Mouse (Mus musculus): ENCODE measurements around the gene Ly6g6f.
"Not testable (repeated sequence)": the region's sequence is repeated elsewhere in the genome, so short reads cannot be mapped to it uniquely, and the experiment has no call there.

The Ly6g6f gene

DNA sequence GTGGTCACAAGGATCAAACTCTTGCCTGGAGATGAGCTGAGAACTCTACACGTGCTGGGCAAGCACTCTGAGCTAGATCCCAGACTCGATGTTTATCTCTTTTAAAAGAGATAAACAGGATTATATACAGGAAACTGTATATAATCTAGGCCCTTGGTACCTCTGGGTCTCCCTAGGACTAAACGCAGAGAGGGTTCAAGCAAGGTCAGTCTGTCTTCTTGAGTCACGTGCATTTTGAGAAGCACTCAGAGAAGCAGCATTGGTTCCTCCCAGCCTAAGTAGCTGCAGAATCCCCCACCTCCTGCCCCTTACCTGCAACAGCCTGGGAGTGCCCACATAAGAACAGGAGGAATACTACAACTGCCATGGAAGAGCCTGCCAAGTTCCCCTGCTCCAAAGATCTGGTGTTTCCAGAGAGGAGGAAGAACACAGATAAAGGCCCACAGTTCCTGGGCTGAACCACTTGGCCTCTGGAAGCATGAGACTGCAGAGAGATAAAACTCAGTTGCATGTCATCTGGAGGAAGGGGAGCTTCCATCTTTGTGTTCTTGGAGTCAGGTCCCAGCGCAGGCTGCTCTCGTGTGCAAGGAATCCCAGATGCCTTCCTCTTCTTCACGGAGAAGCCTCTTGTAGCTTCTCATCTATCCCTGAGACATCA lies at the start of gene Ly6g6f:
Ly6g6f (minus strand) TSS at position 403 of the 658 bp plus-strand sequence.
- DNase-seq (ENCODE audit: low spot score): no peak

DNA sequence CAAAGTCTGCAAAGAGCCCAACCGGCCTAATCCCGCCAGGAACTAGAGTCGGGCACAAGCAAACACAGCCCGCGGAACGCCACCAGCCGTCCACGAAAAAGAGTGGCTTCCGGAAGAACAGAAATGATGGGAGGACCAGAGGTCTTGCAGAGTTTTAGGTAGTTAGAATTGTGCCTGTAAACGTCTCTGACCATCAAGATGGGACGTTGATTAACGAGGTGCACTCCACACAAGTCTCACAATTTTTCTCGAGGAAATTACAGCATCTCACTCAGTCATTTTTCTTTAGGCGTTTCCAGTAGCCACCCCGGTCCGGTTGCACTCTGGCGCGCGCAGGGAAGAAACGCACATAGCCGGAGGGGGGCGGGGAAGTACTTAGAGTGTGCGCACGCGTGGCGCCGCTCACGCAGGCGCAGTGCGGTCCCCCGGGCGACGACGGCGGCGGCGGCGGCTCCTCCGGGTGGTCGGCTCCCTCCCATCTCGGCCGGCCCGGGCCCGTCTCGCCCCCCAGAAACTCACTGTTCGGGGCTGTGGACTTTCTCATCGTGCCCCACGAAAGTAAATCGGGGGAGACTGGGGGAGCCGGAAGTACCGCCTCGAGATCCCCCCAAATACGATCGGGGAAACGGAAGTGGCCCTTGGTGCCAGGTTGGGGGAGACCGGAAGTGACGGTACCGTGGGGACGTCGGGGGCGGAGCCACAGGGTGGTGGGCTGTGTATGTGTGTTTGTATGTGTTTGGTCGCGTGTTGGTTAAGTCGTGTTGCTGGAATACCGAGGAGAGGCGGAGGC lies 49.6 kb upstream of the Ly6g6f start, which contains the start of gene Bag6:
Bag6 (plus strand) TSS at position 378 of the 790 bp plus-strand sequence.
- peak; percentile 68 for DNase-seq (ENCODE audit: low spot score)

DNA sequence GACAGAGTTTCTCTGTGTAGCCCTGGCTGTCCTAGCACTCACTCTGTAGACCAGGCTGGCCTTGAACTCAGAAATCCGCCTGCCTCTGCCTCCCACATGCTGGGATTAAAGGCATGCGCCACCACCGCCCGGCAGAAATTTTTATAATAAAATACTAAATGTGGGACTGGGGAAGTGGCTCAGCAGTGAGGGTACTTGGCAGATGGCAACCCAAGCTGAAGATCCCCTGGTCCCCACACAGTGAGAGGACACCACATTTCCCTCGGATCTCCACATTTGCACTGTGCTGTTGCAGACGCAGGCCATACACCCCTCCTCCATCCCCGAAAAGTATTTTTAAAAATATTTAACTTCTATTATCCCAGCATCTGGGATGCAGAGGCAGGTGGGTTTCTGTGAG lies 48.1 kb upstream of the Ly6g6f start:
- DNase-seq (ENCODE audit: low spot score): no peak

DNA sequence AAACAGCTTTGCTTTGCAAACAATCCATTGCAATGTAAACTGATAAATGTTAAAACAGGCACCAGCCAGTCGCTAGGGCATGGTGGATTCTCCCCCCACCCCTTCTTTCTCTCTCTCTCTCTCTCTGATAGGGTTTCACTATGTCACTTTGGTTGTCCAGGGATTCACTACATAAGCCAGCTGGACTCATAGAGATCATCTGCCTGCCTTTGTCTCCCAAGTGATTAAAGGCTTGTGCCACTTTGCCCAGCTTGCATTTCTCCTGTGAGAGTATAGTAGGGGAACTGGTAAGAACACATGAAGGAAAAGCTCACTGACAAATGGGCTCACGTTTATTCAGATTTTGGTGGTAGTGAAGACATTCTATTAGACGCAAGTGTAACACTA lies 46.8 kb upstream of the Ly6g6f start:
- no peak for DNase-seq (ENCODE audit: low spot score)

DNA sequence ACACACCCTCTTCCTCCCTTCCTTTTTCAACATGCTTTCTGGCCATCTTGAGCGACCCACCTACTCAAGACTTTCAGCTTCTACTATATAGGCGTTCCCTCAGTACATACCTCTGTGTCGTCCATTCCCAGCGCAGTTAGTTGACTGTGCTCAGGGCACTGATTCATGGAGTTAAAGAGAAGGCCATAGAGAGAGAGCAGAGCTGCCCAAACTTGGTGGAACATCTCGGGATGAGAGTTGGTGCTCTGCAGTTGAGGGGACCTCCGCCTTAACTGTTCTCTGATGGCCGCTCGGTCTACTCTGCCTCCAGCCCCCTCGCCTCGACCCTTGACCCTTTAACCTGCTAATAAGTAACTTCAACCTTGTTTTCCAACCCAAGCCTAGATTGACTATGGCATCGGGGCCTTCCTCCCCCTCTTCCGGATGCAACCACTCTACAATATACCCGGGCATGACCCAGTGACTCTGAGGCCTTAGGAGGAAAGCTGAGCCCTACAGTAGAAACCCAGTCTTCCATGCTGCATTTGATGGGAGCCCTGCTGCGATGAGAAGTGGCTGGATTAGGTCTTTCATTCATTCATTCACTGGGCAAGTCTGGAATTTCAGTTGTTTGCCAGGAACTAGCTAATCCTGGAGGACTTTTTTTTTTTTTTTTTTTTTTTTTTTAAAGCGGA lies 46.2 kb upstream of the Ly6g6f start, which contains the start of gene Apom:
Apom (minus strand) TSS at position 551 of the 674 bp plus-strand sequence.
- no peak for DNase-seq (ENCODE audit: low spot score)

DNA sequence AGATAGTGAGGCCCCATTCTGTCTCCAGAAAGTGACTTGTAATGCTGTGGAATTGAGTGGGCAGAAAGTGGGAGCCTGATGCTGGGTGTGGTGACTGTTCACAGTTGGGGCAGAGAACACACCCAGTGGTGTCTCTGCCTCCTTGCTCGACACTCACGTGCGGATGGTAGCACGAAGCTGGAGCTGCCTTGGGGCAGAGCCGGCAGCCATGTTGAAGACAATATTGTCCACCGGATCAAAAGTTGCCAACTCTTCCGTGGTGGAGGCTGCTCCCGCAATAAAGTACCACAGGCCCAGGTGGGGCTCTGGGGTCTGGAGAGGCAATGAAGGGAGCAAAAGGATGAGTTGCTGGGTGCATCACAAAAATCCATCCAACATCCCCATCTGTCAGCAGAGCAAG lies 45.6 kb upstream of the Ly6g6f start:
- DNase-seq (ENCODE audit: low spot score): no peak

DNA sequence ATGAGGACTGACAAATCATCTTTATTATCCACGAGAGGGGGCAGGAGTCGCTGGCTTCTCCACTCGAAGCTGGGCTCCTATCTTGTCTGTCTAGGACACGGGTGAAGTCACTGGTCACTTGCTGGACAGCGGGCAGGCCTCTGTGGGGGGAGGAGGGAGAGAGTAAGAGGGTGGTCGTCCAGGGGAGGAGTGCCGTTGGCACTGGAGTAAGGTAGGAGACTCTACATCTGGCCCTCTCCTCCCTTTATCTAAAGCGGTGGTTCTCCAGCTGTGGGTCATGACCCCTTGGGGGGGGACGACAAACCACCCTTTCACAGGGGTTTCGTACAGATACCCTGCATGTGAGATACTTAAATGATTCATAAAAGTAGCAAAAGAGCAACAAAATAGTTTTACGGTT lies 43.6 kb upstream of the Ly6g6f start:
- no peak for DNase-seq (ENCODE audit: low spot score)

DNA sequence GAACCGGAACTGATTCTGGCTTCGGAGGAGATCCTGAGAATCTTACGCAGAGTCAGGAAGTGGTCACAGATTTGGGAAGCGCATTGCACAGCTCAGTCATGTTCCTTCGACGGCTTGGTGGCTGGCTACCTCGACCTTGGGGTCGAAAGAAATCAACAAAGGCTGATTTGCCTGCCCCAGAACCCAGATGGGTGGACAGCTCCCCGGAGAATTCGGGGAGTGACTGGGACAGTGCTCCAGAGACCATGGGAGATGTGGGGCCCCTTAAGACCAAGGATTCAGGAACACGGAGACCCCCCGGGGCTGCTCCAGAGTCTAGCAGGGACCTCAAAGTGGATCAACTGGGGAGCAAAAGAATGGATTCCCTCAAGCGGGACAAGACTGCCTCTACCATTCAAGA lies 41.6 kb upstream of the Ly6g6f start:
- DNase-seq (ENCODE audit: low spot score): no peak

DNA sequence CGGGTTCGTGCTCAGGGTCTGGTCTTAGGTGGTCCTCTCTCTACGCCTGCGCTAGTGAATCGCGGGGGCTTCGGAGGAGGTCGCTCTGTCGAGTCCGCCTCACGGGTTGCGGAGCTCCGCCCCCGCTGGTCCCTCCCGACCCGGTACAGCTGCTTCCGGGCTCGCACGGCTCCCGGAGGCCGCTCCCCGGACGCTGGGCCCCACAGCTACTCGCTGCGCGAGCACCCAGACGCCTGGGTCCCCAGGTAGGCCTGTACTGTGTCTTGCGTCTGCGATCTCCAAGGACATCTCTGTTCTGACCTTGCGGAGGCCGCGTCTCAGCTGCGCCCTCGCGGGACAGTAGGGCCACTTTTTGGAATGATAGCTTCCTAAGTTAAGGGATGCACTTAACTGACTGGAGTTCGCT lies 40.8 kb upstream of the Ly6g6f start, which contains the start of gene D17H6S53E:
D17H6S53E (plus strand) TSS at position 168 of the 406 bp plus-strand sequence.
- no peak for DNase-seq (ENCODE audit: low spot score)

DNA sequence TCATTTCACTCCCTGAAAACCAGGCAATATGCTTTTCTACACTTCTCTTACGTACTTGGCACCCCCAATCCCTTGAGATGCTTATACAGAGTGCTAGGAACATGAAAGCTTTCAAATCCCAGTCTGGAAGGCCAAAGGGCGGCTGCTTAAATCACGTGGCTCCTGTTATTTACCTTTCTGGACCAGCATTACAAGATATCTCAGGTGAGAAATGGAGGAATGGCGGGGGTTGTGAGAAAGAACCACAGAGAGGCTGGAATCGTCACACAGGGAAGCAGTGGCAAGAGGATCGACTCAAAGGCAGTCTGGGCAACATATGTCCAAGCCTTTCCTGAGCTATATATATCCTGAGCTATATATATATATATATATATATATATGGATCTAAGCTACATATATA lies 40.2 kb upstream of the Ly6g6f start:
- DNase-seq (ENCODE audit: low spot score): no peak

DNA sequence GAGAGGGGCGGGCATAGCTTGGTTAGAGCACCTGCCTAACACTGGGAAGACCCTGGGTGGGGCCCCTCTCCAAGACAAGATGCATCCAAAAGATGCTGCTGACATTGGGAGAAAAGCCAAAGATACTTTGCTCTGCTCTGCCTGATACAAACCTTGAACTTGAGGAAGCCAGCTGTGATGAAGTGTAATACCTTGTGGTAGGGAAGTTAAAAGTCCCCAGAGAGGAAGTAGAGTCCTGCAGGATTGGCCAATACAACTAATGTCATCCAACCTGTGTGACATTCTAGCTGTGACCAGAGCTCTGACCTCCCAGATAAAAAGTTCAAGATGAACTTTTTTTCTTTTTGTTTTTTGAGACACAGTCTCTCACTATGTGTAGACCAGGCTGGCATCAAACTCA lies 39.7 kb upstream of the Ly6g6f start:
- DNase-seq (ENCODE audit: low spot score): no peak

DNA sequence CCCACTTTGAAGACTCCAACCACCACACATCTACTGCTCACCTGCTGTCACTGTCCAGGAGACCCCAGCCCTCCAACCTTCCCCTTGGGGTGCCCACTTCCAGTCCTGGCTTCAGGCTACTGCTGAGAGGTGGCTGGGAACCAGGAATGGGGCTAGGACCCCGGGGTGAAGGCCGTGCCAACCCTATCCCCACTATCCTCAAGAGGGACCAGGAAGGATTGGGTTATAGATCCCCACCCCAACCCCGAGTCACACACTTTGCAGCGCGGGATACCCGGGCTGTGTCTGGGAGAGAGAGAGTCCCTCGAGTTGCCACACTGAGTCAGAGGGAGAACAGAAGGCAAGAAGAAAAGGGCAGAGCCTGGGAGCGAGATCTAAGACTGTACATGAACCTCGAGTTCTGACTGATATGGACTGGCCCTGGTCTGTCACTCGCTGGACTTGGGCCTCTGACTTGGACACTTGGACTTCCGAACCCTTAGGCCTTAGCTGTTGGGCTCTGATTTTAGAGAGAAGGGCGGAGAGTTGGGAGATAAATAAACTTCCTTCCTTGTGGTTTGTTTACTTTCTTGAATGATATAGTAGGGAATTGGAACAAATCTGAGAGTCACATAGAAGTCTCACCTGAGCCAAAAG lies 39.0 kb upstream of the Ly6g6f start:
- DNase-seq (ENCODE audit: low spot score): not testable (repeated sequence)

DNA sequence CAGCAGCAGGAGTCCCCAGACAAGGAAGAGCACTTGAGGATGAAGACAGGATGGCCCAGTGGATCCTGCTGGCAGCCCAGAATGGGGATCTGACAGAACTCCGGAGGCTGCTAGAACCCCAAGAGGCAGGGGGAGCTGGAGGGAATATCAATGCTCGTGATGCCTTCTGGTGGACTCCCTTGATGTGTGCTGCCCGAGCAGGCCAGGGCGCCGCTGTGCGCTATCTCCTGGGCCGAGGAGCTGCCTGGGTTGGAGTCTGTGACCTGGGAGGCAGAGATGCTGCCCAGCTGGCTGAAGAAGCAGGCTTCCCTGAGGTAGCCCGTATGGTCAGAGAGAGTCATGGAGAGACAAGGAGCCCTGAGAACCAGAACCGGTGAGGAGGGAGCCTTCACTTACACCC lies 37.9 kb upstream of the Ly6g6f start:
- not testable (repeated sequence) for DNase-seq (ENCODE audit: low spot score)

DNA sequence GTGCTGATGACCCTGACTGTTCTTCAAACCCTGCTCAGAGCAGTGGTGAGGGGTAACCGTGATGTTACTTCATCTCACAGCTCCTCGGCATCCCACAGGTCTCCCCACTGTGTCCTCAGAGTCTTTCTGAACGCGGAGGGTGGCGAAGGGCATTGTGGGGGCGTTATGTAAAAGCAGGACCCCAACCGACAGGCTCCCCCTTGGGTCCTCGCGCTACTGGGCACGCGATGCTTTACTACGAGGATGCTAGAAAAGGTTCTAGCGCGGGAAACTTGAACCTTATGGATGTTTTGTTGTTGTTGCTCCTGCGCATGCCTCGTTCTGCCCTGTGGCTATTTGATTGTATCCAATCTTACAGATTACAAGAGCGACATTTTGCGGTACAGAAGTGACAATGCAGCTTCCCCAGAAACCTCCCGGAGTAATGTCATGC lies 36.5 kb upstream of the Ly6g6f start, which contains the start of gene Csnk2b:
Csnk2b (minus strand) TSS at position 183 of the 433 bp plus-strand sequence.
- DNase-seq (ENCODE audit: low spot score): no peak

DNA sequence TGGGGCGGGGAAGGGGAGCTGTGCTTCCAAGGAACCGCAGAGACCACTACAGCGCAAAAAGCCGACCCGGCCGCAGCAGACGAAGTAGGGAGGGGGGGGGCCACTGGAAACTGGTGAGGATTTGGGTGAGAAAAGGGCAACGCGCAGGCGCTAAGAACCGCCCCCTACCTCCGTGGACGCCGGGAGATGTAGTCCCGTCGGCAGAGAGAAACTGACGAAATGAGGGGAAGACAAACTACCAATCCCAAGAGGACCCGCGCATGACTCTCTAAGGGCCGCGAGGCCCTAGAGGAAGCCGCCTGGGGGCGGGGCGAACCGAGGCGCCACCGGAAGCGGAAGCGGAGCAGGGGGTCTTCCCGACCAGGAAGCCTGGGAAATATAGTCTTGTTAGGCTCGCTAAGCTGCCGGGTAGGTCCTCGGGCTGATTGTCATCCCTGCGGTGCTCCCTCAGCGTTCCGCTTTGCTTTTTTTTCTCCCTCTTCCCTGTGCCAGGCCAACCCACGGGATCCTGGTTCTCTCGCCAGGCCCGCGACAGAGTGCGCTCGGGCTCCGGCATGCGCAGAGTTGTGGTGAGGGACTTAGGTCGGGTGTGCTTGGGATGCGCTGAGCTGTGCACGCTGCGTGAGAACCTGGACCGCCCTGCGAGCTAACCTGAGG lies 35.9 kb upstream of the Ly6g6f start, which contains the start of gene Gpank1:
Gpank1 (plus strand) TSS at position 313 of the 657 bp plus-strand sequence.
- DNase-seq (ENCODE audit: low spot score): peak; percentile 83

DNA sequence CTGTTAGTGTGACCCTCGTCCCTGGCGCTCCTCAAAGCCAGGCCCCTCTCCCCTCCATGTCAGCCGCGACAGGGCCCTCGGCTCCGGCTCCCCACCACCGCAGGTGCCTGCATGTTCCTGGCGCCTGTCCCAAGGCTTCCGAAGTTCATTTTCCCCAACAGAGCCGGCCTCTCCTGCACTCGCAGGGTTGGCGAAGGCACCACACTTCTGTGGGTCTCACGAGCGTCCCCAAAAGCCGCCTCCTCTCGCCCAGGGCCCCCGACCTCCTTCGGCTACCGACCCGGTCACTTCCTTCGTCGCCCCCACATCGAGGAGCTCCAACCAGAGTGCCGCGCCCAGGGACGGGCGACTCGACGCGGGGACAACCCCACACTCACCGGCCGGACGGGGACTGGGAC lies 35.3 kb upstream of the Ly6g6f start:
- DNase-seq (ENCODE audit: low spot score): no peak

DNA sequence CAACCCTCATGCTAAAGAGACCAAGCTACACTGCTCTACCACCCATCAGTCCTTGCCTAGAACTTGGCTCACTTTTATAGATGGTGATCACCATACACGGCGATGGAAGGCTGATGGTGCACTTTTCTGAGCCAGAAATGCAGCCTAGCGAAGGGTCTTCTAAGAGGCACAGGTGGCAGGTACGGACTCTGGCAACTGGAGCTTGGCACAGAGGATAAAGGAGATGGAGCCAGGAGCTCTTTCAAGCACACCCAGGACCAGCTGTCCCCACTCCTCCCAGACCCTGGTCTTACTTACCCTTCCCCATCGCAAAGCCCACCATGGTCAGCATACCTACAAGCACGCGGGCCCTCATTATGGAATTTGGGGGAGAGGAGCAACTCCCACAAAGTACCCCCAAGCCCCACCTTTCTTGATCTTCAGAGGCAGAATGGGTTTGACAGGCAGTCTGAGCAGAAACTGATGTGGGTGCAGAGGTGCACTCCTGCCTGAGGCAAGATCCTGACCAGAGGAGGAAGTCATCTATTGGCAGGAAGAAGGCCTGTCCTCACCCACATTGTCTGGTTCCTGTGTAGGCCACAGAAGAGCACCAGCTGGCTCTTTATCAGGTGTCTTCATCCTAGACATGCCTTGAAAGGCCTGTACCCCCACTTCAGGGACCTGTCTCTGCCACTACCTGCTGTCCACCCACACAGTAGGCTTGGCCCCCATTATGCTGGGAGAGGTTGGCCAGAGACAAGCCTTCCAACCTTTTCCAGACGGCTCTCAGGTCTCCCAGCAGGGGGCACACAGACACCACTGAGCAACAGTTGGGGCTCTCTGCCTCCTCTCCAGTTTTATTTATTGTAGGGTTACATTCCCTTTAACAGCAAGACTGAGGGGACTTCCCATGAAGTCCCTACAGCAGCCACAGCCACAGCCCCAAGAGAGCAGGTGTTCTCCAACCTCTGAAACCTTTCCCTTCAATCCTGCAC lies 29.9 kb upstream of the Ly6g6f start, which contains the start of gene Ly6g5b:
Ly6g5b (minus strand) TSS at position 383 of the 974 bp plus-strand sequence.
- DNase-seq (ENCODE audit: low spot score): no peak

DNA sequence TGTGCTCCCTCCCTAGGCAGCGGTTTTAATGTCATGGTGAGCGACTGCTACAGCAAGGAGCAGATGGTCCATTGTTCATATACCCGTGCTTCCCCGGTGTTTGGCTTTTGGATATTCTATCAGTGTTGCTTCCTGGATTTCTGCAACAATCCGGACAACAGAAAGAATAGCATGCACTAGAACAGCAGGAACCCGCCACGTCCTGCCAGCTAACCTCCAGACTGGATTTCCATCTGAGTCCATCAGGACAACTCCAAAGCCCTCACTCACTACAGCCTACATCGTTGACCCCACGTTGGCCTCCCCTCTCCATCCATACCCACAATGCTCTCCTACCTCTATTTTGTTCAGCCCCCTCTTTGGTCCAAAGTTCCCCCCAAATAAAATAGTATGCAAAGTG lies 26.4 kb upstream of the Ly6g6f start:
- DNase-seq (ENCODE audit: low spot score): no peak

DNA sequence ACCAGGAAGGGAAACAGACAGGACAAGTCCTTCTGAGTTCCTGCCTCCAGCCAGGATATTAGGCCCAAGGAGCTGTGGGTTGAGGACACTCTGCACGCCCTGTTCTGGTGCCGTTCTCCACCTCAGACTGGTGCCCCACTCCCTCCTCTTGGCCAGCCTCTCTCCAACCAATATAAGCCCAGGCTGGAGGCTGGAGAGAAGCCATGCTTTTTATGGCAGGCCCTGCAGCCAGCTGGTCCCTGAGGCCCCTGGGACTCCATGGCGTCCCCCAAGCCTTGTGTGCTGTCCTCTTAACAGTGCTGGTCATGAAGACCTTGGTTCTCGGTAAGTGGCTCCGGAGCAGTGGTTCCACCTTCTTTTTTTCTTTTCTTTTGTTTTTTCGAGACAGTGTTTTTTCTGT lies 22.7 kb upstream of the Ly6g6f start, which contains the start of gene Ly6g5c:
Ly6g5c (plus strand) TSS at position 183 of the 400 bp plus-strand sequence.
- DNase-seq (ENCODE audit: low spot score): no peak

DNA sequence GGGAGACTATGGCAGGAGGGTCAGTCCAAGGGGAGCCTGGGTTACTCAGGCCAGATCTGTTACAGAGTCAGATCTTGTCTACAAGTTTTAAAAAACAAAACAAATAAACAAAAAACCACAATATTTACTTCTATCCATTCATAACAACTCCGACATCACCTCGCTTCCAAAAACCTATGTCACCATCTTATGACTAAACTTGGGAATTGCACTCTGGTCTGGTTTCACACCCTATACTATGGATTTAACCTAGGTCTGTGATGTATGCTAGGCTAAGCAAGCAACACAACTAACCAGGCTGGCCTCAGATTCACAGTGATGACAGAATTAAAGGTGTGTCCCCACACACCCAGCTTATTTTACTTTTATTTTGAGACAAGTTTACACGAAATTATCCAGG lies 21.1 kb upstream of the Ly6g6f start:
- no peak for DNase-seq (ENCODE audit: low spot score)

All from urinary bladder, postnatal 10 days (tissue).